Mouse (Mus musculus): ENCODE measurements around the gene Itpkb.

- TF ChIP-seq POLR2A (IDR thresholded peaks at IDR 0.05; ENCODE audit: insufficient read depth, low read length) (no peak), CTCF (IDR thresholded peaks at IDR 0.05; ENCODE audit: low read depth, low read length) (no peak)
Observed at GRCm38 (mm10) chr1:180345098-180345497, 14.8 kb downstream of the Itpkb start.
